Mouse (Mus musculus) erythroid progenitor cell, adult 5-6 weeks (primary cell): ENCODE measurements around the gene Bin2. TPM values are rescaled to one million over a fixed set of nuclear protein-coding genes. Genes with fewer than 3 reads are reported as not detected.

Experiments used
- ATAC-seq: replicated peaks from 2 replicates; pipeline ENCODE4 v1.8.0; 2016; ENCODE audit warnings: moderate number of reproducible peaks, mild to moderate bottlenecking, moderate TSS enrichment, inconsistent platforms; ENCODE audit not compliant: poor library complexity, low FRiP score, severe bottlenecking
- total RNA-seq, 2 experiments: library from RNA; stranded (forward) in 1 of 2; stranded (reverse) in 1 of 2; fragments of 150-400 nt in 1 of 2; fragments of 186-747, 209-891 nt in 1 of 2; gene quantifications; 2 replicates each; pipeline versions ENCODE4 v1.2.3 to v1.2.4; 2015 to 2017; ENCODE audit warnings: low replicate concordance in 2 of 2

Gene Bin2
- total RNA-seq (2015; ENCODE audit: low replicate concordance) (29.8 and 50.5 TPM in 2 replicates), total RNA-seq (2017; ENCODE audit: low replicate concordance) (18.3 and 37.0 TPM in 2 replicates)

DNA sequence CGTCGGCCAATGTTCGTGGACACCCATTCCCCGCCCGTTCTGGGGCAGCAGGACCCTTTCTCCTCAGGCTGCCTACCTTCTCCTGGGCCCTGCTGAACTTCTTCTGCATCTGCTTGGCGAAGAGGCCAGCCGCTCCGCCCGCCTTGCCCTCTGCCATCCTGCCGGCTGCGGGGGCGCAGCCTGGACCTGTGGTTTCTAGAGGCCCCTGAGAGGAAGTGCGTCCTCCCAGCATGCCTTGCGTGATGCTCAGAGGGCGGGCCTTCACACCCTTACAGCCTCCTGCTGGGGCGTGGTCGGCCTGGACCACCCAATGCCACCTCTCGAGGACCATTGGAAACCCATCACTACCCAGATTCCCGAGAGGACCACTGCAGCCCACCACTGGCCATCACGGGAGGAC lies at the start of gene Bin2:
TSS of gene Bin2 (minus strand) at position 217 of the 400 bp plus-strand sequence.
- peak; percentile 72 for ATAC-seq

DNA sequence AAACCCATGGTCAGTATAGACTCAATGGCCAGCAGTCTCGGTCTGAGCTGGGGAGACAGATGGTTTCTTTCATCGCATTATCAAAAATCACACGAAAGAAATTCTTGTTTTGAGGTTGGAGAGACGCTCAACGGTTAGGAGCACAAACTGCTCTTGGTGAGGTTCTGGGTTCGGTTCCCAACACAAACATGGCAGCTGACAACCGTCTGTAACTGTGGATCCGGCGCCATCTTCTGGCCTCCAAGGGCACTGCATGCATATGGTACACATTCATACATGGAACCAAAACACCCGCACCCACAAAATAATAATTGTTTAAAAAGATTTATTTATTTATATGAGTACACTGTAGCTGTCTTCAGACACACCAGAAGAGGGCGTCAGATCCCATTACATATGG lies 49.2 kb upstream of the Bin2 start:
- ATAC-seq: no peak

DNA sequence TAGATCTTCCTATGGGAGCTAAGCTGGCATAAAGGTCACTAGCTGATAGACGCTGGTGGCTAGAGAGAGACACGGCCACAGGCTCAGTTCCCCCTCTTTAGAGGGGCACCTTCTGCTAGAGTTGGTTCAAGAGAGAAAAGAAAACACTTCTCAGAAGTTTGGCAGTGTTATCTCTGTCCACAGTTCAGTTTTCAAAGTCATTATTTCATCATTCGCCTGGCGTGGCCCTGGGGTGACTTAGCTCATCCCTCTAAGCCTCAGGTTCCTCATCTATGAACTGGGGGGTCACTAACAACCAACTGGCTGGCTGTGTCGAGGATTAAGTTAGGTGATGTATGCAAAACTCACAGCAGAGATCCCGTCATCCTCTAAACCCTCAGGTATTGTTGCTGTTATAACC lies 48.6 kb upstream of the Bin2 start:
- no peak for ATAC-seq

DNA sequence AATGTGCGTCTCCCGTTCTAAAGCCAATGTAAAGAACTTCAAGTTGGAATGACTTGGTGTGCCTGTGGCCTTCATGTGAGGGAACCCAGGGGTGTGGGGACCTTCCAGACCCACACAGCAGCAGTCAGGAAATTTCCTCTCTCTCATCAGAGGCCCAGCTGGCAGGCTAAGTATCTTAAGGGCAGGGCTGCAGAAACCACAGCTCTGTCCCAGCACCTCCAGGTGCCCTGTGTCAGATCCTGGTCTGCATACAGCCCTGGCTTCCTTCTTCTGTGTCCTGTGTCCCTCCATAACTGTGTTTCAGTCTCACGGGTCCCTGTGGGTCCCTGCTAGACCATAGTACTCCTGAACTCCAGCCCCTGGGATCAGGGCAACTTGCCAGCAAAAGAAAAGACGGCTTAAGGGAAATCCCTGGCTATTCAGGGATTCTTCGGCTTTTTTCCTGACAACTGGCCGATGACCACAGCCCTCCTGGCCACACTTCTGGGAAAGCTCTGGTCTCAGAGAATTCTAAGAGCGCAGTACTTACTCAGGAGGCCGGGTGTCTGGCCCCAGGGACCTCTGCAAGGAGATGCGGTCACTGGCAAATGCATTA lies 46.1 kb upstream of the Bin2 start:
- no peak for ATAC-seq

DNA sequence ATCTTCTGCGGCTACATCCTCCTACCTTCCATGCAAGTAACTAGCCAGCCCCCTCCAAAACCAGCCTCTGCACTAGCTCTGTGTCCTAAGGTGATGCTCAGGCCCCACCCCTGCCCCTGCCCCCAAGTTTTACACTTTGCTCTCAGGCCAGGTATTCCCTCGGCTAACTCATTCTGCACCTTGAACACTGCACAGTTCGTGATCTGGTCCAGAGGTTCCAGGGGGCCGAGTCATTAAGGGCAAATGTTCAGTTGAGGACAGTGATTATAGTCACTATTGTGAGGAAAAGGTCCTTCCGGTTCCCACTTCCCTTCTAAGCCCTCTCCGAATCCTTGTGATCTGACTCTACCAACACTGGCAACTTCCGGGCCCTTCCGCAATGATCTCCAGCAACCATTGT lies 45.1 kb upstream of the Bin2 start:
- no peak for ATAC-seq

DNA sequence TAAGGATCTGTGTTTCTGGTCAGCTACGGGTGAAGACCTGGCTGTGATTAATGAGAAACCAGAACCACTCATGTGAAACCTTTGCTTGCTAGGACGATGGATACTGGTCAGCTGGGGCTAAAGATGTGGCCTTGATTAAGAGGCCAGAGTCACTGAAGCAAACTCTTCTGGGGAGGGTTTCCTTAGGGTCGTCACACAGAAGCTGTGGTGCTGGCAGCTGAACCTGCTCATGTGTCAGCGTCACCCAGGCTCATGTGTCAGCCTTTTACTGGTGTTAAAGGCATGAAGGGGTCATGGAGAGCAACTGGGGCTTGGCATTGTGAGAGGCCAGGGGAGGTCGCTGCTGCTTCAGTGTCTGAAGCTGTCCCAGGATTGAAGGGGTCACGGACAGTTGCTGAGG lies 41.5 kb upstream of the Bin2 start:
- no peak for ATAC-seq

DNA sequence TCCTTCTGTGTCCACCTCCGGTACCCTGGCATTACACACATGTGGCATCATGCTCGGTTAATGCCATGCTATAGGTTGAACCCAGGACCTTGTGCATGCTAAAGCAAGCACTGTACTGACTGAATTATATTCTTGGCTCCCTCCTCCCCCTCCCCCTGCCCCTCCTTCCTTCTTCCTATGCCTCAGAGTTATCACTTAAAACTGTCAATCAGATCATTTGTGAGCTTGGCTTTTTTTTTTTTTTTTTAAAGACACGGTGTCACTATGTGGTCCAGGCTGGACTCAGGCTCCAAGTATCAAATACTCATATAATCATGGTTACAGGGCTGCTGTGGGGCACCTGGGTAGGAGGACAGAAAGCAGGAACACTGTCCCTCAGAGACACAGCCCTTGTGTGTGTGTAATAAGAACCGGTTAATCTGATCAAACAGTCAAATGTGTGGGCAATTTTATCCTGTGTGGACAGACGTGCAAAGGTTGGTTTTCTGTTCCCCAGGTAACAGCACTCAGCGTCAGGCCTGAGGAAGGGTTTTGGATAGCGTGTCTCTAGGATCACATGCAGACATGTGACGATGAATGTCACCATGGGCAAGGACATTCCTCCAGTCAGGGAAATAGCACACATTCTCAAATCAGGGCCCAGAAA lies 39.2 kb upstream of the Bin2 start:
- no peak for ATAC-seq

DNA sequence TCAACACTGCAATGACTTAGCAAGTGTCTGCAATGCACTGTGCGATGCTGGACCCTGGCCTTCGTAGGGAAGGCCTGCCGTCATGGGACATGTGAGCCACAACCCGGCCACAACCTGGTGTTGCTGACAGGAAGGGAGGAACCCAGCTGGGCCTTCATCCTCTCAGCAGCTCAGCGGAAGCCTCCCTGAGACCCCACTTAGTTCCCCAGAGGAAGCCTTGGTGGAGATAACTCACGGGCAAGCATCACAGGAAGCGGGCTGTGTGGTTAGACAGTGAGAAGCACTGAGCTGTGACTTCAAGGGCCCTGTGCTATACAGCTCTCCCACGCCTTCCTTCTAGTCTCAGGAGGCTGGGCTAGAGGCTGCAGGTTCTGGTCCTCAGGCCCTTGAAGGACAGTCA lies 36.9 kb upstream of the Bin2 start:
- 0 out of 2 replicates have a peak, but pooled peaks have one; percentile 12 for ATAC-seq

DNA sequence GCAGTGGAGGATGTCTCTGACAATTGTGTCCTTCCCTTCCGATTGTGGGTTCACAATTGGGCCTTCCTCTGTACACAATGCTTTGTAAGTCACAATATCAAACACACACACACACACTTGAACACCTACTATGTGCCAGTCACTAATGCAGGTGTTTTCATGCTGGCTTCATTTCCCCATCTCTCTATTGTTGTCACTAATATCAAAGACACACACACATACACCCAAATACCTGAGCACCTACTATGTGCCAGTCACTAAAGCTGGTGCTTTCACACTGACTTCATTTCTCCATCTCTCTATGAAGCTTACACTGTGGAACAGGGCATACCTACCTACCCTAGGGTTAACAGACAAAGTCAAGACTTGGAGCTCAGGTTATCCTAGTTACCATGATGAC lies 36.0 kb upstream of the Bin2 start:
- no peak for ATAC-seq

DNA sequence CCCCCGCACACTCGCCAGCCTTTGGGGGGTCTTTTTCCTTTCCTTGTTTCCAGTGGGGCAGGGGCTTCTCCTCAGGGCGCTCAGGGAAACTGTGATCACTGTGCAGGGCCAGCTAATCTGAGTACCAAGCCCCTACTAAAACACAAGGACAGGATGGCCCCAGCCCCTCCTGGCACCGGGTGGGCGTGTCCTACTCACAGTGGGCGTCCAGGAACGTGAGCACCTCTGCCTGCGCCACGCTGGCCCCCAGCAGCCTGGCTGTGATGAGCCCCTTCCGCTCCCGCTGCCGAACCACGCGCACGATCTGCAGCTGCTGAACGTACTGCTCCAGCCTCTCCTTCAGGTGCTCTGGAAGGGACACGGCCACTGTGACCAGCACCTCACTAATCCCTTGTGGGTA lies 34.6 kb upstream of the Bin2 start:
- ATAC-seq: no peak

DNA sequence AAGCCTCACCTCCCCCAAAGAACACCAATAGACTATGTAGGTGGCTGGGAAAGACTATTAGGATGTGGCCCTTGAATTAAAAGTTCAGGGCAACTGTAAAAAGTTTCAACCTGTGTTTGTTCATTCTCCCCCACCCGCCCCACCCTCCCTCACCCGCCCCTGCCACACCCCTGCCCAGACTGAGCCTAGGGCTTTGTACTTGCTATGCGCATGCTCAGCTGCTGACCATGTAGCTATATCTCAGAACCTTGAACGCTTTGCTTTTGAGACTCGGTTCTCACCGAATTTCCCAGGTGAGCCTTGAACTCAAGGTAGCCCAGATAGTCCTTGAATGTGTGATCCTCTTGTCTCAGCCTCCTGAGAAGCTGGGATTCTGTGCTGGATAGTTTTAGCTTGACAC lies 32.5 kb upstream of the Bin2 start:
- ATAC-seq: no peak

DNA sequence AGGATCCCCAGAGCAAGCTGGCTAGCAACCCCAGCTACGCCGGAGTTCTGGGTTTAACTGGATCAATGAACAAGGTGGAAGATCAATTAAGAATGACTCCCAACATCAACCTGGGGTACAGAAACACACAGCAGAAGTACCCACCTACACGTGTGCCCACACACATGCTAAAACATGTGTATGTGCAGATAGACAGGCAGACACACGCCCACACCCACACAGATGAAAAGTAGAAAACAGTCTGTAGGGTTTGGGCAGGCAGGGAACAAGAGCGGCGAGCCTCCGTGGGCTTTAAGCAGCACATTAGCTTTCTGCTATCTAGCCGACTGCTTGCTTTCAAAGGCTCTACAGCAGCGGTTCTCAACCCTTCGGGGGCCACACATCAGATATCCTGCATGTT lies 31.8 kb upstream of the Bin2 start:
- ATAC-seq: no peak

DNA sequence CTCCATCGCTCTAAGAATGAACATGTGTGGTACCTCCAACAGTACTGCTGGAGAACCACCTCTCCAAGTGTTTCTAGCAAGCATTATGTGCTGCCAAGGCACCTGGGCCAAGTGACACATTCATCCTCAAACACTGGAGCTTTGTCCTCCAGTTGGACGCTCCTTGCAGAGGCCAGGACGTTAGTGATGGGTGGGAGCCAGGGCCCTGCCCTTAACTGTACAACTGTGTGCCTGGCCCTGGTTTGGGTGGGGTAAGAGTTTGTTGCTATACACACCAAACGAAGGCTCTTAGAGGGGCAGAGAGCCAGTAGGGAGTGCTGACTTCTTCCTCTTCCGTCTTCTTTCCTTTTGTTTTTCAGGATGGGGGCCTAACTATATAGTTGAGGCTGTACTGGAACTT lies 31.1 kb upstream of the Bin2 start:
- ATAC-seq: no peak

DNA sequence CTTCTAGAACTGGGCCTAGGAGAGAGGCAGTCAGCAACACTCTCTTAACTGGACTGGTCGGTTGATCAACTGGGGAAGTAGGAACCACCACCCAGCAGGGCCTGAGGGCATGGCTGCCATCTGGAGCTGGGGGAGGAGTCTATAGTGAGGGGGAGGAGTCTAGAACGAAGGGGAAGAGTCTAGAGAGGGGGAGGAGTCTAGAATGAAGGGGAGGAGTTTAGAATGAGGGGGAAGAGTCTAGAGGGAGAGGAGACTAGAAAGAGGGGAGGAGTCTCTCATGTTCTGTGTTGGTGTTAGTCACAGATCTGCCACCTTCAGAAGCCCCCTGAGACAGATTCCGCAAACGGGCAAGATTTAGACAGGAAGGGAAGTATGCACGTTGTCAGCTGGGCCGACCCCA lies 30.0 kb upstream of the Bin2 start:
- no peak for ATAC-seq

DNA sequence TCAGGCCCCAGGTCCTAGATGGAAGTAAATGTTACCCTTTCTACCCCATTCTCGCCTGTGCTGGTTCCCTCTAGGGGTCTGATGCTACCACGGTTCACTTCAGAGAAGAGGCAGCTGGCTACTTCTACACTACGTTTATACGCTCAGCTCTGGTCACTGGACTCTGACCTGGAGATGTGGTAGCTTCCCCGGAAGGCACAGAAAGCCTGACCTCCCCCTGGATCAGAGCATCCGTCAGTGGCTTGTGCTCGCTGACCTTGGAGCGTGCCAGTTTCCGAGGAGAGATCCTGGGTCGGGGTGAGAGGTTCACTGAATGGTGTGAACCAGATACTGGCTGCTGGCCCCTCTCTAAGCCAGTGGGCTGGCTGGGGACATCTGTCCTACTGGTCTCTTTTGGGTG lies 28.7 kb upstream of the Bin2 start:
- no peak for ATAC-seq

DNA sequence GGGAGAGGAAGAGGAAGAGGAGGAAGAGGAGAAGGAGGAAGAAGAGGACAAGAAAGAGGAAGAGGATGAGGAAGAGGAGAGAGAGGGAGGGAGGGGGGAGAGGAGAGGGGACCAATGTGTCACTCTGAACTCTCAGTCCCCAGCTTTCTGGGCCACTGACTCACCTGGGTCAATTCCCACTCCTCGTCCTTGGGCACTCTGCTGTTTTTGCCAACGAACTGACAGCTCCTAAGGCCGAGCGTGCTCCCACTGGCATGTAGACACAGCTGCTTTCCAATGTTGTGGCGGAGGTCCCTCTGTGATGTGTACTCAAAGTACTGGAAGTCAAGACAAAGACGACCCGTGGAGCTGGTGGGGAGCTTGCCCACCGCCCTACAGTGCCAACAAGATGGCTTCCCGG lies 25.1 kb upstream of the Bin2 start:
- no peak for ATAC-seq

DNA sequence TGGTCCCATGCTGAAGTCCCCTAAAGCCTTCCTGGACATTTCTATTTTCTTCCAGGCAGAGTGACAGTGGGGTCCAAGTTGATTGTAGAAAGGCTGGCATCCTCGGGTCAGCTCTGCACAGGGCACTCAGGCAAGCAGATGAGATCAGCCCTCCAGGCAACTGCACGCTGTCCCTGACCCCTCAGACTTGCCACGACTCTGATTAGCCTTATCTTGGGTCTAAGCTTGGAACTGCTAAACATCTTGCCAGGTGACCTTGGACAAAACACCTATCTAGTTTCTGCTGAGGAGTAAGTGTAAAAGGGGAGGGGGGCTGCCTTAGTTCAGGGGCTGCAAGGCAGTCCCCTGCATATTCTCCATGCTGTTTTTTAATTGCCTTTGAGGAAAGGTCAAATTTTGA lies 22.6 kb upstream of the Bin2 start:
- no peak for ATAC-seq

DNA sequence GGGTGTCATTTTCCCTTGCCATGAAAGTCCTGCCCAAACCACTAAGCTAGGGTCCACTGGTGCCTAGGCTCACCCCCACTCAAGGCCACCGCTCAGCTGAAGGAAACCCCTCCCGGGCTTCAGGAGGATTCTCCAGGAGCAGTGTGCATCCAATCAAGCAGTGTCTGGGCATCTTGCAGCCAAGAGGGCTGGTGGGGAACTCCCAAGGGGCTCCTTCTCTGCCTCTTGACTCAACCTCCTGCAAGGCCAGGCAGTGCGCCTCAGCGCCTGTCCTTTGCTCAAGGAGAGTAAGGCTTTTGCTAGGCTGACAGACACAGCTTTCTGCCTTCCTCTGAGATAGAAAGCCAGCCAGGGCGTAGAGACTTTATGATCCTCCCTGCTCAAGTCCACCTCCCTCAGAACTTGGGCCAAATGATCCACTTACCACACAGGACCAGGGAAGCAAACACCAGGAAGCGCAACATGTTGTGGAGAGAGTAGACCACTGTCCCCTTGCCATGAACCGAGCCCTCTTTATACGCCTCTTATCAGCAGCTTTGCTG lies 18.1 kb upstream of the Bin2 start, which contains the start of gene Cela1:
TSS of gene Cela1 (minus strand) at position 492 of the 542 bp plus-strand sequence.
- no peak for ATAC-seq

DNA sequence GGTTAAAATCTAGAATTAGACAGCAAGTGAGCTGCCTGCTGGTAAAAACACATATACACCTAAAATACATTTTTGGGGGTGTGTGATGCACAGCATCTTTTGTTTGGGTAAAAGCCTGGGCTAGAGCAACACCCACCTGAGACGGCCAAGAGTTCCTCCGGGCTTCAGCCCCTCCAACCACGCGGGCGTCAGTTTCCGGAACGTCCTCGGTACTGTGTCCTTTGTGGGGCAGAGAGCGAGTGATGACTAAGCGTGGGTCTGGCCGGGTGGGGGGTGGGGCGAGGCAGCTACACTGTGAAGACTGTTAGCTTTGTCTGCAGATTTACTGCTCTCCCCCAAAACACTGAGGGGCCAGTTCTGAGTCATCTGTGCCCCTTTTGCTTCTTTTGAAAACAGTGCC lies 17.6 kb upstream of the Bin2 start:
- ATAC-seq: peak; percentile 67

DNA sequence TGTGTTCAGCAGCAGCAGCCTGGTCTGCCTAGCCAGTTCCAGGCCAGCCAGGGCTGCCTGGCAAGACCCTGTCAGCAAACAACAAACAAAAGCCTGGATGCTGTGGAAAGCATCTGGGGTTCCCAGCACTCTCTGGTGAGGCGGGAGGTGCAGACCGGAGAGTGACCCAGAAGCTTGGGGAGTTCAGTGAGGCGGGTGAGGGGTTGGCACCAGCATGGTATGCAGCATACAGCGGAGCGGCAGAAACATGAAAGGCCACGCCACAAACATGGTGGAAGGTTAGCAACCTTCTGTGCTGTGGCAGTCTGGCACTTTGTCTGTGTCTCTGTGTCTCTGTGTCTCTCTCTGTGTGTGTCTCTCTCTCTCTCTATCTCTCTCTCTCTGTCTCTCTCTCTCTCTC lies 17.1 kb upstream of the Bin2 start:
- ATAC-seq: 0 out of 2 replicates have a peak, but pooled peaks have one; percentile 17

DNA sequence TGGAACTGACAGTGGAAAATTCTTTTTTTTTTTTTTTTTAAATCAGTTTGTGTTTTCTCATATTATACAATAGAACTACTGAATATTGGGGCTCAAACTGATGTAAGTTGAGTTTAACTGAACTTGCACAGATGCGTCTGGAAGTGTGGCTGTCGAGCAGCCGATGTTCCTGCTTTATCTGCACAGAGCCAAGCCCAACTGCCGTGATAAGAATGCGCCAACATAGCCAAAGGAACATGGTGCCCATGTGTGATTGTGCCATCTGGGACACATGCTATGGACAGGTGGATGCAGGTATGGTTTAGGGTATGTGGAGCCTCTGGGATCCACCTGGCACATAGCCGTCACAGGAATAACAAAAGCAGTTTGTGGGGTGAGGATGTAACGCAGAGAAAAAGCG lies 16.5 kb upstream of the Bin2 start:
- peak; percentile 74 for ATAC-seq
